Mouse (Mus musculus): ENCODE data around the gene Lrrc17.

GRCm38 (mm10) chr5:21586763-21587162 lies 43.4 kb downstream of the Lrrc17 start:
- TF ChIP-seq POLR2A (IDR thresholded peaks at IDR 0.05; ENCODE audit: insufficient read length, low read depth), result no peak
- no peak for TF ChIP-seq TCF12 (IDR thresholded peaks at IDR 0.05; ENCODE audit: insufficient read depth, poor library complexity, severe bottlenecking)
- no peak for TF ChIP-seq USF1 (IDR thresholded peaks at IDR 0.05; ENCODE audit: low read depth)
- TF ChIP-seq POLR2AphosphoS2 (IDR thresholded peaks at IDR 0.05; ENCODE audit: insufficient read length, low read depth), result no peak
- no peak for TF ChIP-seq CEBPB (IDR thresholded peaks at IDR 0.05; ENCODE audit: insufficient read depth, poor library complexity, severe bottlenecking)
- TF ChIP-seq SRF (IDR thresholded peaks at IDR 0.05; ENCODE audit: control insufficient read depth, insufficient read length, low read depth), result no peak

Measured in myocyte (in vitro differentiated cells).